Mouse (Mus musculus) lung, adult 2 months (tissue): ENCODE results near the gene Lpxn. TPM values are rescaled to one million over a fixed set of nuclear protein-coding genes. Genes with fewer than 3 reads are reported as not detected.

Experiments used
- DNase-seq: peaks from one replicate; pipeline ENCODE4 v3.0.0; 2022
- H3K4me1 ChIP-seq: fragments of 200-500 bp; 2 replicates; pipeline ENCODE4 v1.6.1; 2011; ENCODE audit warnings: low read length; ENCODE audit not compliant: control insufficient read depth, insufficient read depth
- H3K4me3 ChIP-seq: fragments of 200-500 bp; replicated peaks from 2 replicates; pipeline ENCODE3; 2011; ENCODE audit warnings: low read depth, mild to moderate bottlenecking, control low read depth, low read length; ENCODE audit errors: extremely low read depth
- CTCF ChIP-seq: fragments of 200-500 bp; IDR thresholded peaks from 2 replicates; pipeline ENCODE4 v1.5.1; 2011; ENCODE audit warnings: mild to moderate bottlenecking, low read length, control low read depth; ENCODE audit not compliant: insufficient read depth
- POLR2A ChIP-seq: fragments of 200-500 bp; IDR thresholded peaks from 2 replicates; pipeline ENCODE4 v1.6.1; 2011; ENCODE audit warnings: low read depth, mild to moderate bottlenecking, control low read depth, low read length, borderline replicate concordance; ENCODE audit errors: extremely low read depth
- WGBS: fragments of 180-500 bp; shearing (Covaris S2); methylation state at CpG from one replicate; pipeline ENCODE4 v1.1.7; 2018; 5-methylcytosine and 5-hydroxymethylcytosine counted together
- polyA plus RNA-seq: library from polyadenylated mRNA; depleted of rRNA; stranded (reverse); fragments of >200 nt; gene quantifications from 2 replicates; pipeline ENCODE4 v1.2.3, GENCODE M21; 2012; rRNA removed

Gene Lpxn
- polyA plus RNA-seq, 1 experiment, result 6.1 TPM

GRCm38 (mm10) chr19:12831559-12831958 is 35.6 kb downstream of the Lpxn start:
- TF ChIP-seq CTCF (no peak), POLR2A (no peak)
- no peak for DNase-seq
- 59% methylated on average over 1 of the region's 1 CpGs for WGBS
- Histone ChIP-seq H3K4me1 (no peaks in the 10 kb centered on the region), H3K4me3 (no peak overlapping the region)

GRCm38 (mm10) chr19:12833625-12834024 is 37.6 kb downstream of the Lpxn start:
- TF ChIP-seq POLR2A (no peak), CTCF (no peak)
- Histone ChIP-seq H3K4me1 (no peaks in the 10 kb centered on the region), H3K4me3 (no peak overlapping the region)
- no peak for DNase-seq
- 67% methylated on average over 3 of the region's 3 CpGs for WGBS

- Histone ChIP-seq H3K4me1 (no peaks in the 10 kb centered on the region), H3K4me3 (no peak overlapping the region)
- WGBS, result 89% methylated on average over 1 of the region's 1 CpGs
- no peak for DNase-seq
- no peak for TF ChIP-seq POLR2A
- TF ChIP-seq CTCF, result no peak
Measured at GRCm38 (mm10) chr19:12838507-12838906, 42.5 kb downstream of the Lpxn start.

GRCm38 (mm10) chr19:12846382-12846781 is 50.4 kb downstream of the Lpxn start, which contains the start of gene Gm5244:
Gm5244 (plus strand) TSS chr19:12846682.
- no peak for TF ChIP-seq POLR2A
- TF ChIP-seq CTCF, result no peak
- Histone ChIP-seq H3K4me3 (no peak within 1 kb of the TSS), H3K4me1 (no peaks in the 10 kb centered on the region)
- DNase-seq, result no peak

GRCm38 (mm10) chr19:12856983-12857382 is 61.0 kb downstream of the Lpxn start, which contains the start of gene Olfr1444:
Olfr1444 (plus strand) TSS chr19:12857283.
- TF ChIP-seq POLR2A, result no peak
- DNase-seq, result no peak
- H3K4me3 ChIP-seq, result no peak within 1 kb of the TSS
- 40% methylated on average over 1 of the region's 1 CpGs for WGBS
- no peaks in the 10 kb centered on the region for H3K4me1 ChIP-seq

Other genes starting within 250 kb of the Lpxn start
- gene Gm4952, start 196.2 kb upstream of the Lpxn start, polyA plus RNA-seq, result not detected in 2 replicates
- gene Glyat, start 162.9 kb upstream of the Lpxn start, polyA plus RNA-seq, result not detected in 2 replicates
- not detected in 2 replicates for gene Olfr1442, start 125.8 kb upstream of the Lpxn start, polyA plus RNA-seq
- not detected in 2 replicates for gene Olfr1443, start 118.1 kb upstream of the Lpxn start, polyA plus RNA-seq
- gene Keg1, start 100.4 kb upstream of the Lpxn start, polyA plus RNA-seq, result 0.06 TPM in 1 of 2 replicates, not detected in the other
- 0.70 and 1.0 TPM in 2 replicates for gene Cntf, start 30.6 kb upstream of the Lpxn start, polyA plus RNA-seq
- gene Zfp91, start 67 bp upstream of the Lpxn start, polyA plus RNA-seq, result 10.9 and 14.7 TPM in 2 replicates
- gene Gm5244, start 50.5 kb downstream of the Lpxn start, polyA plus RNA-seq, result not detected in 2 replicates
- gene Olfr1444, start 61.1 kb downstream of the Lpxn start, polyA plus RNA-seq, result not detected in 2 replicates
- gene Olfr1445, start 87.7 kb downstream of the Lpxn start, polyA plus RNA-seq, result not detected in 2 replicates
- not detected in 2 replicates for gene Olfr1446, start 97.3 kb downstream of the Lpxn start, polyA plus RNA-seq
- not detected in 2 replicates for gene Olfr1447, start 107.5 kb downstream of the Lpxn start, polyA plus RNA-seq
- not detected in 2 replicates for gene Olfr1448, start 128.2 kb downstream of the Lpxn start, polyA plus RNA-seq
- gene Olfr1449, start 134.6 kb downstream of the Lpxn start, polyA plus RNA-seq, result not detected in 2 replicates
- not detected in 2 replicates for gene Olfr1450, start 154.1 kb downstream of the Lpxn start, polyA plus RNA-seq
- gene Olfr1451, start 198.8 kb downstream of the Lpxn start, polyA plus RNA-seq, result not detected in 2 replicates
- gene Olfr1453, start 232.1 kb downstream of the Lpxn start, polyA plus RNA-seq, result not detected in 2 replicates